Mouse (Mus musculus) ES-E14 (cell line): Measurements from ENCODE around the gene Gm21974. TPM values are rescaled to one million over a fixed set of nuclear protein-coding genes. Genes with fewer than 3 reads are reported as not detected.
A peak's percentile ranks its signal among the peaks of the same experiment; 100 is the strongest.

Experiments
- DNase-seq: peaks from one replicate; pipeline ENCODE4 v3.0.0-alpha.2; 2013; ENCODE audit warnings: low read depth, low spot score
- H3K27ac ChIP-seq: 2 replicates; pipeline ENCODE4 v1.5.1; 2012; ENCODE audit warnings: low read depth, mild to moderate bottlenecking, low read length, moderate library complexity, mixed read lengths; ENCODE audit not compliant: poor library complexity, insufficient read depth, severe bottlenecking
- H3K36me3 ChIP-seq: 2 replicates; pipeline ENCODE4 v1.6.1; 2012; ENCODE audit warnings: mild to moderate bottlenecking, low read length, moderate library complexity, mixed read lengths; ENCODE audit not compliant: control insufficient read depth, poor library complexity, insufficient read depth, severe bottlenecking
- H3K4me1 ChIP-seq, 2 experiments: fragments of 150-350 bp in 1 of 2; sonication (generic) in 1 of 2; 2 replicates each; pipeline ENCODE4 v1.6.1; 2012; ENCODE audit warnings: low read length in 2 of 2, mild to moderate bottlenecking in 1 of 2, mixed read lengths in 1 of 2; ENCODE audit not compliant: control insufficient read depth in 2 of 2, insufficient read depth in 2 of 2, poor library complexity in 1 of 2
- H3K4me3 ChIP-seq, 2 experiments: fragments of 150-350 bp in 1 of 2; sonication (generic) in 1 of 2; 2 replicates each; pipeline ENCODE4 v1.5.1; 2012; ENCODE audit warnings: low read length in 2 of 2, low read depth in 1 of 2, mild to moderate bottlenecking in 1 of 2, mixed read lengths in 1 of 2; ENCODE audit not compliant: insufficient read depth in 1 of 2, poor library complexity in 1 of 2, severe bottlenecking in 1 of 2
- H3K9ac ChIP-seq: 2 replicates; pipeline ENCODE4 v1.6.1; 2012; ENCODE audit warnings: low read depth, mild to moderate bottlenecking, low read length, mixed read lengths; ENCODE audit not compliant: poor library complexity, insufficient read depth, severe bottlenecking
- H3K9me3 ChIP-seq: fragments of 150-350 bp; sonication (generic); 2 replicates; pipeline ENCODE4 v1.6.1; 2012; ENCODE audit warnings: low read depth, mild to moderate bottlenecking, low read length; ENCODE audit not compliant: control insufficient read depth, insufficient read depth
- CHD2 ChIP-seq: IDR thresholded peaks from 2 replicates; pipeline ENCODE4 v1.6.1; 2014; ENCODE audit warnings: mild to moderate bottlenecking, low read depth, low read length, inconsistent platforms
- HCFC1 ChIP-seq: IDR thresholded peaks from 2 replicates; pipeline ENCODE4 v1.6.1; 2012; ENCODE audit warnings: low read length, inconsistent platforms, borderline replicate concordance; ENCODE audit not compliant: insufficient read depth
- MAFK ChIP-seq: IDR thresholded peaks from 2 replicates; pipeline ENCODE4 v1.6.1; 2014; ENCODE audit warnings: mild to moderate bottlenecking, low read depth, low read length, inconsistent platforms; ENCODE audit not compliant: insufficient read depth
- ZC3H11A ChIP-seq: IDR thresholded peaks from 2 replicates; pipeline ENCODE4 v1.6.1; 2012; ENCODE audit warnings: low read depth, mild to moderate bottlenecking, inconsistent platforms, low read length, borderline replicate concordance
- ZNF384 ChIP-seq: IDR thresholded peaks from 2 replicates; pipeline ENCODE4 v1.6.1; 2012; ENCODE audit warnings: low read depth, low read length, inconsistent platforms
- in situ Hi-C, 2 experiments: fragments of 600-800 bp; cut with MboI; formaldehyde crosslinking; loops; one replicate each; pipeline ENCODE4 v1.15.1; 2025; ENCODE audit warnings: low sequenced_read_pairs in 2 of 2, inconsistent platforms in 1 of 2; ENCODE audit not compliant: unreplicated experiment in 2 of 2
- total RNA-seq: library from RNA; depleted of rRNA; stranded (reverse); fragments of 300-350 nt; gene quantifications from 2 replicates; pipeline ENCODE4 v1.2.3, GENCODE M21; 2012

Gene Gm21974
- total RNA-seq, 1 experiment, result not detected

GRCm38 (mm10) chr7:127922451-127923275, 27.4 kb upstream of the Gm21974 start:
- no peak overlapping the region for H3K4me3 ChIP-seq
- H3K9ac ChIP-seq, result no peak overlapping the region
- in situ Hi-C loops, result no loop called here
- DNase-seq, result no peak
- TF ChIP-seq MAFK, result no peak
- H3K9me3 ChIP-seq, result peaks cover 5% of the 10 kb centered on the region
- peaks cover 0 to 17% of the 10 kb centered on the region in 2 experiments; a peak in 1 of 4 replicates for H3K4me1 ChIP-seq
- H3K36me3 ChIP-seq, result peaks cover 59% of the 10 kb centered on the region
- no peak overlapping the region for H3K27ac ChIP-seq

- Histone ChIP-seq H3K9me3 (peaks cover 5% of the 10 kb centered on the region), H3K4me3 (no peak overlapping the region), H3K4me1 (peaks cover 0 to 18% of the 10 kb centered on the region in 2 experiments; a peak in 1 of 4 replicates), H3K27ac (no peak overlapping the region), H3K9ac (no peak overlapping the region), H3K36me3 (peaks cover 53% of the 10 kb centered on the region)
- TF ChIP-seq HCFC1, result no peak
- TF ChIP-seq ZC3H11A, result no peak
- TF ChIP-seq CHD2, result no peak
- no peak for TF ChIP-seq ZNF384
- no peak for TF ChIP-seq MAFK
- no peak for DNase-seq
- in situ Hi-C loops, result no loop called here
Observed at GRCm38 (mm10) chr7:127921516-127921915, 26.3 kb upstream of the Gm21974 start.

GRCm38 (mm10) chr7:127919290-127919689, 24.0 kb upstream of the Gm21974 start:
- in situ Hi-C loops, result no loop called here
- H3K4me3 ChIP-seq, result no peak overlapping the region
- no peak for DNase-seq
- H3K4me1 ChIP-seq, result peaks cover 0 to 9% of the 10 kb centered on the region in 2 experiments; a peak in 1 of 4 replicates
- H3K36me3 ChIP-seq, result peaks cover 42% of the 10 kb centered on the region
- H3K9me3 ChIP-seq, result peaks cover 5% of the 10 kb centered on the region
- TF ChIP-seq CHD2, result no peak
- no peak for TF ChIP-seq ZNF384
- TF ChIP-seq ZC3H11A, result no peak
- no peak for TF ChIP-seq HCFC1
- no peak for TF ChIP-seq MAFK
- no peak overlapping the region for H3K27ac ChIP-seq
- no peak overlapping the region; the same call in 1 of the 2 replicates for H3K9ac ChIP-seq

- in situ Hi-C loops, result no loop called here
- no peak for TF ChIP-seq CHD2
- TF ChIP-seq ZNF384, result no peak
- no peak; the same call in 1 of the 2 replicates for TF ChIP-seq ZC3H11A
- no peak for TF ChIP-seq HCFC1
- TF ChIP-seq MAFK, result no peak
- Histone ChIP-seq H3K4me1 (peaks cover 0 to 9% of the 10 kb centered on the region in 2 experiments; a peak in 1 of 4 replicates), H3K27ac (no peak overlapping the region), H3K9ac (no peak overlapping the region), H3K36me3 (peaks cover 36% of the 10 kb centered on the region), H3K4me3 (no peak overlapping the region), H3K9me3 (peaks cover 3% of the 10 kb centered on the region; the same call in 1 of the 2 replicates)
- DNase-seq, result peak; percentile 68
Observed at GRCm38 (mm10) chr7:127918203-127918602, 22.9 kb upstream of the Gm21974 start.
